22 mouse cellular contexts compared by ENCODE assay signal in genomic region chr9:90757175-90757574, GRCm38 (mm10).
"Had no signal": no experiment of that assay in that cellular context is flagged by ENCODE, and none has a peak within 500 bp of the region (broad histone marks: within the 10 kb centered on the region; RNA-seq: fewer than 3 reads in every experiment).

No protein-coding gene starts in this region.

- H3K4me1 ChIP-seq: intestine, embryonic 15.5 days; kidney, embryonic 15.5 days; limb, embryonic 12.5 days; limb, embryonic 15.5 days; neural tube, embryonic 13.5 days; stomach, embryonic 15.5 days had no signal

- H3K9ac ChIP-seq: intestine, embryonic 15.5 days; kidney, embryonic 15.5 days; limb, embryonic 12.5 days; limb, embryonic 15.5 days; liver, embryonic 14.5 days; liver, postnatal 0 days; lung, embryonic 14.5 days; neural tube, embryonic 13.5 days; stomach, embryonic 15.5 days had no signal

- H3K36me3 ChIP-seq: intestine, embryonic 15.5 days; kidney, embryonic 15.5 days; limb, embryonic 12.5 days; limb, embryonic 15.5 days; neural tube, embryonic 13.5 days; stomach, embryonic 15.5 days had no signal

- H3K27me3 ChIP-seq: intestine, embryonic 15.5 days; kidney, embryonic 15.5 days; limb, embryonic 12.5 days; limb, embryonic 15.5 days; neural tube, embryonic 13.5 days; stomach, embryonic 15.5 days had no signal

- H3K4me2 ChIP-seq: intestine, embryonic 15.5 days; kidney, embryonic 15.5 days; limb, embryonic 12.5 days; limb, embryonic 15.5 days; liver, embryonic 11.5 days; lung, embryonic 14.5 days; neural tube, embryonic 13.5 days; stomach, embryonic 15.5 days had no signal

- H3K27ac ChIP-seq: intestine, embryonic 15.5 days; kidney, embryonic 15.5 days; left cerebral cortex, adult 2 months; limb, embryonic 12.5 days; limb, embryonic 15.5 days; liver, embryonic 14.5 days; macrophage; neural tube, embryonic 13.5 days; stomach, embryonic 15.5 days had no signal

- ATAC-seq: intestine, embryonic 15.5 days; liver, postnatal 0 days; lung, postnatal 0 days had no signal

- H3K9me3 ChIP-seq: intestine, embryonic 15.5 days; kidney, embryonic 15.5 days; limb, embryonic 12.5 days; limb, embryonic 15.5 days; neural tube, embryonic 13.5 days; stomach, embryonic 15.5 days had no signal

- DNase-seq: kidney, adult 11 months; kidney, adult 8-10 months; kidney, postnatal 10 days; kidney, postnatal 36 days; layer of hippocampus, postnatal 36 days; left cerebral cortex, postnatal 4 days; liver, postnatal 0 days; lung, embryonic 14.5 days; right cerebral cortex, postnatal 25 days; spleen, adult 18-20 months; thymus, postnatal 25 days had no signal

- H3K4me3 ChIP-seq: intestine, embryonic 15.5 days; kidney, embryonic 15.5 days; left cerebral cortex, adult 2 months; limb, embryonic 12.5 days; limb, embryonic 15.5 days; neural tube, embryonic 13.5 days; stomach, embryonic 15.5 days had no signal
